Mouse (Mus musculus): ENCODE data around the gene Phactr4. TPM values are rescaled to one million over a fixed set of nuclear protein-coding genes. Genes with fewer than 3 reads are reported as not detected.

Phactr4 gene
- total RNA-seq, 2 experiments from 2014 or later, result 30.2 to 37.6 TPM

GRCm38 (mm10) chr4:132332880-132333279 is 89.4 kb downstream of the Phactr4 start:
- no peak for DNase-seq

- no peak for DNase-seq
Observed at GRCm38 (mm10) chr4:132331960-132332359, 90.3 kb downstream of the Phactr4 start.

- DNase-seq, result no peak
Observed at GRCm38 (mm10) chr4:132329835-132330354, 92.4 kb downstream of the Phactr4 start.

- peak; percentile 92 for DNase-seq
Observed at GRCm38 (mm10) chr4:132329115-132329834, 93.0 kb downstream of the Phactr4 start, which contains the start of gene Trnau1ap. Trnau1ap (minus strand) TSS chr4:132329538.

- DNase-seq, result no peak
Observed at GRCm38 (mm10) chr4:132328391-132328982, 93.8 kb downstream of the Phactr4 start.

GRCm38 (mm10) chr4:132326481-132326880 is 95.8 kb downstream of the Phactr4 start:
- no peak for DNase-seq

- no peak for DNase-seq
Observed at GRCm38 (mm10) chr4:132315711-132316110, 106.6 kb downstream of the Phactr4 start.

GRCm38 (mm10) chr4:132312627-132313026 is 109.7 kb downstream of the Phactr4 start:
- no peak for DNase-seq

- DNase-seq, result no peak
Observed at GRCm38 (mm10) chr4:132311801-132312200, 110.5 kb downstream of the Phactr4 start.

- DNase-seq, result no peak
Observed at GRCm38 (mm10) chr4:132311209-132311608, 111.1 kb downstream of the Phactr4 start.

GRCm38 (mm10) chr4:132309849-132310472 is 112.3 kb downstream of the Phactr4 start:
- peak; percentile 51 for DNase-seq

GRCm38 (mm10) chr4:132309140-132309848 is 113.0 kb downstream of the Phactr4 start:
- DNase-seq, result no peak

- DNase-seq, result peak; percentile 90
Observed at GRCm38 (mm10) chr4:132308437-132309139, 113.7 kb downstream of the Phactr4 start.

GRCm38 (mm10) chr4:132306004-132306403 is 116.3 kb downstream of the Phactr4 start:
- no peak for DNase-seq

Small RNAs within 50 kb of the gene (microRNA-seq; reads per million reads assigned to microRNA genes)
- 0 reads per million in 2 experiments for gene Gm25707

Other genes with a start within 250 kb of the Phactr4 start
- gene Ythdf2, start 210.2 kb downstream of the Phactr4 start, total RNA-seq (2021), result 10 to 100 TPM; 48.2 to 51.9 TPM
- gene Gmeb1, start 160.9 kb downstream of the Phactr4 start, total RNA-seq (2021), result 10 to 100 TPM; 19.4 to 21.1 TPM
- 10 to 100 TPM; 20.2 to 23.8 TPM for gene Taf12, start 148.1 kb downstream of the Phactr4 start, total RNA-seq (2021)
- gene Rab42, start 119.1 kb downstream of the Phactr4 start, total RNA-seq (2021), result 1 to 10 TPM; 1.2 to 1.5 TPM
- gene Trnau1ap, start 93.0 kb downstream of the Phactr4 start, total RNA-seq (2021), result 10 to 100 TPM; 33.5 to 39.1 TPM
- 10 to 100 TPM; 25.1 to 25.3 TPM for gene Rcc1, start 68.9 kb downstream of the Phactr4 start, total RNA-seq (2021)
- 10 to 100 TPM; 10.3 to 11.0 TPM for gene Med18, start 41.4 kb upstream of the Phactr4 start, total RNA-seq (2021)
- gene Sesn2, start 88.0 kb upstream of the Phactr4 start, total RNA-seq (2021), result 1 to 10 TPM; 3.9 to 4.2 TPM
- gene Atpif1, start 111.2 kb upstream of the Phactr4 start, total RNA-seq (2021), result 100 to 1,000 TPM; 626 to 671 TPM
- 10 to 100 TPM; 77.0 to 79.0 TPM for gene Dnajc8, start 113.1 kb upstream of the Phactr4 start, total RNA-seq (2021)
- gene Ptafr, start 141.6 kb upstream of the Phactr4 start, total RNA-seq (2021), result 1 to 10 TPM in 1 of 2 experiments, under 1 TPM in 1; 0.86 to 1.3 TPM
- gene Eya3, start 216.5 kb upstream of the Phactr4 start, total RNA-seq (2021), result 10 to 100 TPM; 29.9 to 35.3 TPM

All from heart, postnatal 4 days (tissue).